Mouse (Mus musculus) heart, adult 2 months (tissue): ENCODE results near the gene Cecr2.

ENCODE experiments used
- CTCF ChIP-seq: fragments of 200-600 bp; IDR thresholded peaks from 2 replicates; pipeline ENCODE4 v1.8.1; 2022; ENCODE audit warnings: antibody characterized with exemption, mild to moderate bottlenecking, moderate library complexity
- EP300 ChIP-seq: fragments of 200-500 bp; IDR thresholded peaks from 2 replicates; pipeline ENCODE4 v1.6.1; 2011; ENCODE audit warnings: low read depth, low read length, control low read depth; ENCODE audit not compliant: insufficient read depth
- POLR2A ChIP-seq: fragments of 200-500 bp; IDR thresholded peaks from 2 replicates; pipeline ENCODE4 v1.6.1; 2011; ENCODE audit warnings: mild to moderate bottlenecking, low read depth, low read length, control low read depth; ENCODE audit not compliant: insufficient read depth

DNA sequence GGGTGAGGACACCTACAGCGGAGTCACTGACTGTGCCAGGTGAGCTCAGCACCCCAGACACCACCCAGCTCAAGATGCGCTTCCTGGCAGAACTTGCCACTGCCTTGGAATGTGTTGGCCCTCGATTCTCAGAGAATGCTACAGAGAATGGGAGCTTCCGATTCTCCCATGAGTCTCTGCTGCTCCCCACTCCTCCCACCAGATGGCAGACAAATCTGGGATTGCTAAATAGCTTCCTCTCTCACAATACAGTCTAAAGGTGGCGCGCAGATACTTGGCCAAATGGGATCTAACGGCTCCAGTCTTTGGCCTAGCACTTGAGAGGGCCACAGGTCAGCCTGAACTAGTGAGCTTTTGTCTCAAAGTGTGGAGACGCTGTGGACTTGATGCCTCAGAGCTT, 126.8 kb downstream of the Cecr2 start:
- TF ChIP-seq CTCF (no peak), EP300 (no peak), POLR2A (no peak)
